Mouse (Mus musculus) left cerebral cortex, adult 2 months (tissue): ENCODE measurements at regions not wholly inside any gene's neighbourhood (a gene's known extent, or its start where the extent isn't known, plus 50 kb on each side); places are given as distances from the start of the nearest gene placed in this dataset.
"Not testable (repeated sequence)": the region's sequence is repeated elsewhere in the genome, so short reads cannot be mapped to it uniquely, and the experiment has no call there.

Source experiments
- DNase-seq, 2 experiments: peaks; one replicate each; pipeline ENCODE4 v3.0.0; 2021 to 2022; ENCODE audit warnings: low spot score in 2 of 2, mixed read lengths in 1 of 2; ENCODE audit errors: extremely low spot score in 1 of 2
- H3K27ac ChIP-seq: fragments of 200-600 bp; 2 replicates; pipeline ENCODE4 v1.8.1; 2022
- H3K4me3 ChIP-seq: fragments of 200-600 bp; 2 replicates; pipeline ENCODE4 v1.8.1; 2022
- CTCF ChIP-seq: fragments of 200-600 bp; IDR thresholded peaks from 2 replicates; pipeline ENCODE4 v1.8.1; 2022; ENCODE audit warnings: antibody characterized with exemption, mild to moderate bottlenecking, moderate library complexity
- intact Hi-C: fragments of 180-260 bp; cut with DNase I; formaldehyde crosslinking; loops from one replicate; pipeline ENCODE4 v1.15.1; 2025

- TF ChIP-seq CTCF: peak; percentile 28
- intact Hi-C loops: loop anchor here (5.0 kb wide), 1 partner anchor 365 kb away; no protein-coding TSS in a partner anchor
- no peak for DNase-seq
Measured at GRCm38 (mm10) chr1:95397188-95397587, 83.8 kb downstream of the Fam174a start.

GRCm38 (mm10) chr1:95399764-95400163 lies 86.3 kb downstream of the Fam174a start:
- no peak for DNase-seq
- TF ChIP-seq CTCF: no peak
- intact Hi-C loops: loop anchor here (5.0 kb wide), 1 partner anchor 363 kb away; no protein-coding TSS in a partner anchor
- no peak overlapping the region for H3K4me3 ChIP-seq
- no peak overlapping the region for H3K27ac ChIP-seq

More at GRCm38 (mm10) chr1:95397188-95397587, 83.8 kb downstream of the Fam174a start:
- Histone ChIP-seq H3K4me3 (no peak overlapping the region), H3K27ac (no peak overlapping the region)

- TF ChIP-seq CTCF: no peak
- Histone ChIP-seq H3K27ac (no peak overlapping the region), H3K4me3 (no peak overlapping the region)
- no peak for DNase-seq
- intact Hi-C loops: no loop called here
Measured at GRCm38 (mm10) chr1:95422253-95422652, 108.8 kb downstream of the Fam174a start.

GRCm38 (mm10) chr1:95425420-95425819 lies 112.0 kb downstream of the Fam174a start:
- DNase-seq: no peak
- Histone ChIP-seq H3K4me3 (no peak overlapping the region), H3K27ac (no peak overlapping the region)
- intact Hi-C loops: no loop called here
- no peak for TF ChIP-seq CTCF

- no peak for TF ChIP-seq CTCF
- Histone ChIP-seq H3K4me3 (no peak overlapping the region), H3K27ac (no peak overlapping the region)
- intact Hi-C loops: no loop called here
- DNase-seq: no peak
Measured at GRCm38 (mm10) chr1:95437155-95437554, 123.7 kb downstream of the Fam174a start.

- TF ChIP-seq CTCF: no peak
- no peak for DNase-seq
- no peak overlapping the region for H3K4me3 ChIP-seq
- intact Hi-C loops: no loop called here
- H3K27ac ChIP-seq: no peak overlapping the region
Measured at GRCm38 (mm10) chr1:95445541-95445940, 132.1 kb downstream of the Fam174a start.

GRCm38 (mm10) chr1:95448962-95449558 lies 135.6 kb downstream of the Fam174a start:
- intact Hi-C loops: no loop called here
- no peak for DNase-seq
- Histone ChIP-seq H3K4me3 (no peak overlapping the region), H3K27ac (no peak overlapping the region)
- no peak for TF ChIP-seq CTCF

GRCm38 (mm10) chr1:95450920-95451332 lies 137.5 kb downstream of the Fam174a start:
- DNase-seq: no peak
- TF ChIP-seq CTCF: no peak
- intact Hi-C loops: no loop called here
- Histone ChIP-seq H3K27ac (no peak overlapping the region), H3K4me3 (no peak overlapping the region)

GRCm38 (mm10) chr1:95451755-95452154 lies 138.3 kb downstream of the Fam174a start:
- intact Hi-C loops, H3K4me3 ChIP-seq, H3K27ac ChIP-seq: not testable (repeated sequence)
- peak; percentile 62 to 75 for DNase-seq

GRCm38 (mm10) chr1:95454246-95454645 lies 140.8 kb downstream of the Fam174a start:
- H3K27ac ChIP-seq: no peak overlapping the region
- intact Hi-C loops: no loop called here
- TF ChIP-seq CTCF: no peak
- no peak for DNase-seq
- no peak overlapping the region for H3K4me3 ChIP-seq

- H3K27ac ChIP-seq: no peak overlapping the region
- intact Hi-C loops: no loop called here
- no peak for TF ChIP-seq CTCF
- H3K4me3 ChIP-seq: no peak overlapping the region
- DNase-seq: no peak
Measured at GRCm38 (mm10) chr1:95459355-95459754, 145.9 kb downstream of the Fam174a start.

- no peak for TF ChIP-seq CTCF
- no peak for DNase-seq
- Histone ChIP-seq H3K4me3 (no peak overlapping the region), H3K27ac (no peak overlapping the region)
- intact Hi-C loops: no loop called here
Measured at GRCm38 (mm10) chr1:95468095-95468494, 154.7 kb downstream of the Fam174a start.

GRCm38 (mm10) chr1:95468772-95469171 lies 155.3 kb downstream of the Fam174a start:
- intact Hi-C loops: no loop called here
- no peak overlapping the region for H3K27ac ChIP-seq
- no peak overlapping the region for H3K4me3 ChIP-seq
- DNase-seq: no peak
- no peak for TF ChIP-seq CTCF
